Mouse (Mus musculus) activated CD4-positive, CD25-positive, alpha-beta regulatory T cell, adult 4 months (primary cell): ENCODE measurements around the gene Gm20843. TPM values are rescaled to one million over a fixed set of nuclear protein-coding genes. Genes with fewer than 3 reads are reported as not detected.
"Not testable (repeated sequence)": the region's sequence is repeated elsewhere in the genome, so short reads cannot be mapped to it uniquely, and the experiment has no call there.

Experiments
- ATAC-seq: one replicate; pipeline ENCODE4 v1.8.0; 2017
- polyA plus RNA-seq, 2 experiments: library from polyadenylated mRNA; unstranded; fragments of 100-300 nt; shearing (Covaris generic); gene quantifications; one replicate each; pipeline ENCODE4 v1.2.1; 2017

Gene Gm20843
- polyA plus RNA-seq = not detected

DNA sequence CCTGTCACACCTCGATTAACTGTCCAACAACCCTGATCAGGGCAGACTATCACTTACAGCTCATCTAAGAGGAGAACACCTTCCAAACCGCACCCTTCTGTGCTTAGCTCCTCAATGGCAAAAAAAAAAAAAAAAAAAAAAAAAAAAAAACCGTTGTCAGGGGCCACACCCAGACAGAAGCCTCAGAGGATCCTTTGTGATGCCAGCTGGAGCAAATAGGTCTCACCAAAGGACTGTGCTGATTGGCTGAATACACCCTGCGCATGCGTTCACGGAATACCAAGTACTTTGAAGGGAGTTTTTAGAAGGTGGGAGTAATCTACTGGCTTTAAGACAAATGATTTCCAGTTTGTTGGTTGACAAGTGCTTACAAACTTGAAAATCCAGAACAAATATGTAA lies at the start of gene Gm20843:
Gene Gm20843 (minus strand): TSS at position 101 of the 400 bp plus-strand sequence.
- not testable (repeated sequence) for ATAC-seq
